Mouse (Mus musculus) right cerebral cortex, postnatal 10 days (tissue): ENCODE measurements around the gene Podnl1.

Experiments used
- DNase-seq, 2 experiments: peaks; one replicate each; pipeline ENCODE4 v3.0.0; 2021; ENCODE audit warnings: low spot score in 2 of 2

Podnl1 gene

GRCm38 (mm10) chr8:84127202-84127901, 1.6 kb downstream of the Podnl1 start:
- DNase-seq = peak in 1 of 2 experiments; percentile 23

DNA sequence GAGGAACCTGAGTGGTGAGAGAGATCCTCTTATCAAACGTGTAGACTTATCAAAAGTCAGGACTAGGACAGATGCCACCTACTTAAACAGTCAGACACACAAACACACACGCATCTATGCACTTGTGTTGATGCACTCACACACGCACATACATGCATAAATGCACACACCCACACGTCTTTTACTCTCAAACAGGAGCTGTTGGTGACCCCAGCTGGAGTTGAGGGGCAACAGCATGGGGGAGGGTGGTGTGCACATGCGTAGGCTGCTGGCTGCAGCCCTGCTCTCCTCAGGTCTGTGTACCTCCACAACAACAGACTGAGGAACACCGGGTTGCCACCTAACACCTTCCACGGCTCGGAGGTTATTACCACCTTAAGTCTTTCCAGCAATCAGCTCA, 2.5 kb downstream of the Podnl1 start:
- DNase-seq = peak in 1 of 2 experiments; percentile 43

DNA sequence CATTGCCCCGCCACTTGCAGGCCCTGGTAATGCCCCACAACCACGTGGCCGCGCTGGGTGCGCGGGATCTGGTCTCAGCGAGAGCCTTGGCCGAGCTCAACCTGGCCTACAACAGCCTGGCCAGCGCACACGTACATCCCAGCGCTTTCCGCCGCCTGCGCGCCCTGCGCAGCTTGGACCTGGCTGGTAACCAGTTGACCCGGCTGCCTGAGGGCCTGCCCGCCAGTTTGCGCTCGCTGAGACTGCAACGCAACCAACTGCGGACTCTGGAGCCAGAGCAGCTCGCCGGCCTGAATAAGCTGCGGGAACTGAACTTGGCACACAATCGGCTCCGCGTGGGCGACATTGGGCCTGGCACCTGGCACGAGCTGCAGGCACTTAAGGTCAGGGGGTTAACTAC, 5.0 kb downstream of the Podnl1 start:
- DNase-seq = peak in 1 of 2 experiments; percentile 49

DNA sequence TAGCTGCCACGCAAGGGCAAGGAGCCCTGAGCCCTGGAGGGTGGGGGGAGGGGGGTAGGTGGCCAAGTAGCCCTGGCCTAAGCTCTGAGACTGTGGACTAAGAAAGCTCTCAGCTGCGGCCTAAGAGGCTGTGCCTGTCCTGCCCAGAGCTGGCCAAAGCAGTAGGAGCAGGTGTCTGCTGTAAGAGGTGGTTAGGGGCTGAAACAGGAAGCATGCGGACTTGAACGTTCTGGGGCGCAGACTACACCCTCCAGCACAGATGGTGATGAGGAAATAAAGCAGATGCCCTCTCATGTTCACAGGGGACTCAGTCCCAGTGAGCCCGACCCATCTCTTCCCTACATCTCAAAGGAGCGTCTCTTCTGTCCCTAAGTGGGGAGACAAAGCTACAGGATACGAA, 6.4 kb downstream of the Podnl1 start:
- DNase-seq = peak in 1 of 2 experiments; percentile 28

DNA sequence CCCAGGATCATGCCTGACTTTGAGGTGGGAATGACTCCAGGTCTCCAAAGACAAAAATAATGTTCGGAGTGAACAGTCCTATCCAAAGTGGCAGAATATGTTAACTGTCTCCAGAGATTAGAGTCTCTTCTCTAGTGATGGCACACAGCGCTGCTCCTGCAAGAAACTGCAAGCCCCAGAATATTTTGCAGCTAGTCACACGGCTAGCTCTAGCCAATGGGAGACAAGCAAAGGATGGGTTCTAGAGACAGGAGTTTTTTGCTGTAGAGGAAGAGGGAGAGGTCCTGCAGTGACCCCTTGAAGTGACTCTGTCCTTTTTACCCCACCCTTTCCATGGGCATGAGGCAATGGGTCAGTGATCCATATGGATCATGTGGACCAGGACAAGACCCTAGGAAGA, 12.1 kb downstream of the Podnl1 start:
- DNase-seq = peak in 1 of 2 experiments; percentile 30

GRCm38 (mm10) chr8:84140838-84141237, 15.0 kb downstream of the Podnl1 start:
- no peak for DNase-seq

GRCm38 (mm10) chr8:84144636-84145245, 19.0 kb downstream of the Podnl1 start:
- DNase-seq = no peak

GRCm38 (mm10) chr8:84147324-84147766, 21.6 kb downstream of the Podnl1 start:
- peak in 1 of 2 experiments; percentile 46 for DNase-seq

GRCm38 (mm10) chr8:84147769-84148530, 22.2 kb downstream of the Podnl1 start, which contains the start of the genes Cc2d1a and 4930432K21Rik:
Gene Cc2d1a, minus strand, starts transcription at chr8:84147936.
Gene 4930432K21Rik, plus strand, starts transcription at chr8:84148025.
- DNase-seq = peak; percentile 97 to 98

- DNase-seq = no peak
Observed at GRCm38 (mm10) chr8:84148531-84148850, 22.7 kb downstream of the Podnl1 start.

- no peak for DNase-seq
Observed at GRCm38 (mm10) chr8:84149181-84149580, 23.4 kb downstream of the Podnl1 start.

DNA sequence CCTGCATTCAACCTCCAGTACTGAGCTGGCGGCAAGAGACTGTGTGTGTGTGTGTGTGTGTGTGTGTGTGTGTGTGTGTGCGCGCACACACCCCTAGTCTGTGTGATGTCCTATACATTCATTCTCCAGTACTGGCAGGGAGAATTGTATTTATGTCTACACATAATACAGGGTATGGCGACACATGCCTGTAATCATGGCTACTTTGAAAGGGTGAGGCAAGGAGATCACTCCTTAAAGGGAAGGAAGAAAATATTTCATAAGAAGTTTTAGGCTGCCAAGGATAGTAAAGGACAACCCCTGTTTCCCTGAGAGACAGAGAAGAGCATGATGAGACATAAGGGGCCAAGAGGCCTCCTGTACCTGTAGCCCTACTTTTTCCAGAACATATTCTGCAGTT, 31.8 kb downstream of the Podnl1 start:
- DNase-seq = no peak

GRCm38 (mm10) chr8:84167696-84168095, 41.9 kb downstream of the Podnl1 start:
- no peak for DNase-seq

- DNase-seq = no peak
Observed at GRCm38 (mm10) chr8:84170096-84170495, 44.3 kb downstream of the Podnl1 start.

- DNase-seq = no peak
Observed at GRCm38 (mm10) chr8:84173861-84174260, 48.1 kb downstream of the Podnl1 start.

GRCm38 (mm10) chr8:84176560-84176959, 50.8 kb downstream of the Podnl1 start:
- no peak for DNase-seq

DNA sequence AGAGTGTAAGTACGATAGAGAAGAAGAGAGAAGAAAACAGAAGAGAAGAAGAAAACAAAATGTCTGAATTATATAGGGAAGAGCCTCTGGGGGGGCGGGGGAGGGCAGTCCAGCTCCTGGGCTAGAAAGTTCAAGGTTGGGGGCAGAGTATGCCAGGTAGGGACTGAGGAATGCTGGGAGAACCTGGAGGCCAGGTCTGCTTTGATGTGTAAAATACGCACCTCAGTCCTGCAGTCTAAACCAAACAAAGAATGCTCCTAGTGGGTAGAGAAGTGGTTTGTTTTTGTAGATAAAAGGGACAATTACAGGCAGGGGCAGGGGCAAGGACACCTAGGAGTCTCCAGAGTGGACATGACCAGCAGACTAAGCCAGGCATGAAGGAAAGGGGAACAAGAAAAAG, 51.6 kb downstream of the Podnl1 start:
- no peak for DNase-seq

- DNase-seq = no peak
Observed at GRCm38 (mm10) chr8:84178592-84178991, 52.8 kb downstream of the Podnl1 start.

DNA sequence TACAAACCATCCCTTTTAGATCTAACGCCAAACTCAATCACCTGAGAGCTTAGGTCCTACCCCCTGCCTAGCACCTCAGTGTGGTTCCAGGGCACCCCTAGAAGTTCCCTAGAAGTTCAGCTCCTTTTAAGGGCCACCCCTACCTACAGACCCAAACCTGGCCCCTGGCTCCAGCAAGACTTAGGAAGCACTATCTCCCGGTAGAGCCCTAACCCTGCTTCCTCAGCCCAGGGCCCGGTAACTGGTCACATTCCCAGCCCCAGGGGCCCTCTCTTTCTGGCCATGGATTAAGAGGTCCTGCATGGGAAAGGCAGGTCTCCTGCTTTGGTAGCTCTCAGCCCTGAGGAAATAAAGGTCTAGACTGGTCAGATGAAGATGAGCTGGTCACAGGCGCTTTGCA, 54.2 kb downstream of the Podnl1 start:
- DNase-seq = no peak

DNA sequence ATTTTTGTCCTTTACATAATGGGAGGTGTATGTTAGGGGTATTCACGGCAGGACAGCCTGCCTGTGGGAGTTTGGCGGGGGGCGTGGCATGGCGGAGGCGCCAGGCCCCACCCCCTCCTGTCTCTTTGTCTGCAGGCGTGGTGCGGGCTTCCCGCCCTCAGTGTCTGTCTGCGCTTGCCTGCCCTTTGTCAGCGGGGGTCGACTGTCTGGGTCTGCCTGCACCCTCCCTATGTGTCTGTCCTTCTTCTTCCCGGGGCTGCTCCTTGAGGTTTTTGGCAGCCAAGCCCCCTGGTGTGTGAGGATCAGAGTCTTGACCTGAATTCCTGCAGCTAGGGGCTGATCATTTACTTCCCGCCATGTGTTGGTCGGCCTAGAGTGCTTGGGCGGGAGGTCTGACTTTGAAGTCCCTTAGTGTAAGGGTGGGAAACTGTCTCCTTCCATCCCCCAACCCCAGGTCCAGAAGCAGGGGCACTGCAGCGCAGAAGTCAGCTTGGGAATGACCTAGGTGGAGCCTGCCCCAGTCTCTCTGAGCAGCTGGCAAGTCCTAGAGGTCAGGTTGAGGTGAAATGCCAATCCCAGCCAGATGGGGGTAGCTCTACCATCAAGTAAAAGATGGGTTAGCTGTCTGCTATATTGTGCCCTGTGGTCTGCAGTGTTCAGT, 54.9 kb downstream of the Podnl1 start:
- peak in 1 of 2 experiments; percentile 61 for DNase-seq
